Mouse (Mus musculus) testis, adult 2 months (tissue): Measurements from ENCODE around the gene Tspo2. TPM values are rescaled to one million over a fixed set of nuclear protein-coding genes. Genes with fewer than 3 reads are reported as not detected.

Experiments used
- H3K27ac ChIP-seq: fragments of 200-500 bp; 2 replicates; pipeline ENCODE4 v1.5.1; 2012; ENCODE audit warnings: low read depth, low read length; ENCODE audit not compliant: control insufficient read depth, insufficient read depth
- H3K27me3 ChIP-seq: fragments of 200-500 bp; 2 replicates; pipeline ENCODE4 v1.6.1; 2012; ENCODE audit warnings: mild to moderate bottlenecking, low read length, moderate library complexity; ENCODE audit not compliant: control insufficient read depth, insufficient read depth
- H3K36me3 ChIP-seq: fragments of 200-500 bp; 2 replicates; pipeline ENCODE4 v1.6.1; 2012; ENCODE audit warnings: mild to moderate bottlenecking, low read length; ENCODE audit not compliant: control insufficient read depth, insufficient read depth
- H3K4me1 ChIP-seq: fragments of 200-500 bp; 2 replicates; pipeline ENCODE4 v1.6.1; 2012; ENCODE audit warnings: low read length; ENCODE audit not compliant: control insufficient read depth, insufficient read depth
- H3K4me3 ChIP-seq: fragments of 200-500 bp; 2 replicates; pipeline ENCODE4 v1.5.1; 2012; ENCODE audit warnings: low read depth, mild to moderate bottlenecking, low read length, moderate library complexity, mixed read lengths; ENCODE audit not compliant: control insufficient read depth
- CTCF ChIP-seq: fragments of 200-500 bp; IDR thresholded peaks from 2 replicates; pipeline ENCODE4 v1.5.1; 2012; ENCODE audit warnings: low read depth, mild to moderate bottlenecking, inconsistent platforms, low read length, moderate library complexity; ENCODE audit not compliant: control insufficient read depth, insufficient read depth, insufficient replicate concordance
- POLR2A ChIP-seq: fragments of 200-500 bp; IDR thresholded peaks from 2 replicates; pipeline ENCODE4 v1.6.1; 2012; ENCODE audit warnings: low read depth, mild to moderate bottlenecking, inconsistent platforms, low read length, moderate library complexity; ENCODE audit not compliant: control insufficient read depth
- polyA plus RNA-seq: library from polyadenylated mRNA; depleted of rRNA; stranded (reverse); fragments of >200 nt; gene quantifications from 2 replicates; pipeline ENCODE4 v1.2.3, GENCODE M21; 2012; rRNA removed

Gene Tspo2
- not detected in 2 replicates for polyA plus RNA-seq

DNA sequence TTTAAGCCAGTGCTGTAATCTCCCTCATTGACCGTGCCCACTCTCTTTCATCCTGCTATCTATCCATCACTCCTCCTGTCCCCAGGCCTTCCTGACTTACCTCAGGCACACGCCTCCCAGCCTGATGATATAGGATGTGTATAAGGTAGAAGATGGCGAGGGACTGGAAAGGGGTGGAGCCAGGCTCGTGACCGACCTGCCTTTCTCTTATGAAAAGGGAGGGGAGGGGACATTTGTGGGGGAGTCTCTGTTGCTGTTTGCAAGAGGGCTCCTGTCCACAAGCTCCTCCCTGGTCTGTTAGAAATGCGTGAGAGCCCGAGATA, at the start of gene Tspo2:
Gene Tspo2, minus strand, starts transcription at position 170 of the 323 bp plus-strand sequence.
- Histone ChIP-seq H3K4me1 (no peaks in the 10 kb centered on the region; the same call in 1 of the 2 replicates), H3K36me3 (no peaks in the 10 kb centered on the region), H3K27ac (no peak within 1 kb of the TSS), H3K4me3 (no peak within 1 kb of the TSS), H3K27me3 (no peaks in the 10 kb centered on the region)
- TF ChIP-seq POLR2A (no peak), CTCF (no peak)

- Histone ChIP-seq H3K4me3 (no peak overlapping the region), H3K4me1 (no peaks in the 10 kb centered on the region), H3K27ac (no peak overlapping the region), H3K36me3 (no peaks in the 10 kb centered on the region), H3K27me3 (no peaks in the 10 kb centered on the region)
- TF ChIP-seq POLR2A (no peak), CTCF (no peak)
Measured at GRCm38 (mm10) chr17:48500846-48501445, 49.6 kb upstream of the Tspo2 start.

GRCm38 (mm10) chr17:48497986-48498385, 46.7 kb upstream of the Tspo2 start:
- no peak overlapping the region for H3K27ac ChIP-seq
- H3K27me3 ChIP-seq: no peaks in the 10 kb centered on the region
- no peaks in the 10 kb centered on the region for H3K4me1 ChIP-seq
- H3K4me3 ChIP-seq: no peak overlapping the region
- TF ChIP-seq POLR2A (no peak), CTCF (no peak)
- no peaks in the 10 kb centered on the region for H3K36me3 ChIP-seq

- Histone ChIP-seq H3K4me3 (no peak overlapping the region), H3K4me1 (no peaks in the 10 kb centered on the region), H3K36me3 (no peaks in the 10 kb centered on the region), H3K27ac (no peak overlapping the region), H3K27me3 (no peaks in the 10 kb centered on the region)
- TF ChIP-seq POLR2A (no peak), CTCF (no peak)
Measured at GRCm38 (mm10) chr17:48493986-48494385, 42.7 kb upstream of the Tspo2 start.

DNA sequence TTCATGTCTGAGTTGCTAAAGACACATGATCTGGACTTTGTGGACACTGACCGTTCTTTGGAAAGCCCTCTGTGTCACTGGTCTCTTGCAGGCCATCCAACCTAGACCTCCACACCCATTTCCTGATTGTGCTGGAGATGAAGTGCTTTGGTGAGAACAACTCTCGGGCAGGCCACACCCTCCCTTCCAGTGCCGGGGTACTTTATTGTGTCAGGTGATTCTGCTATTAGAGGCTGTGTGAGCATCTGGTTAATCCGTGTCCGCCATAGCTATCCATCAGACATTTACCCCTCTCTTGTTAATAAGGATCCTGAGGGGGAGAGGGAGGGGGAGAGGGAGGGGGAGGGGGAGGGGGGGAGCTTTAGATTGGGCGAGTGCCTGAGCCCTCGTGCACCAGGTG, 42.3 kb upstream of the Tspo2 start:
- Histone ChIP-seq H3K36me3 (no peaks in the 10 kb centered on the region), H3K4me1 (no peaks in the 10 kb centered on the region), H3K27me3 (no peaks in the 10 kb centered on the region), H3K27ac (no peak overlapping the region), H3K4me3 (no peak overlapping the region)
- TF ChIP-seq POLR2A: no peak
- TF ChIP-seq CTCF: no peak

- H3K27me3 ChIP-seq: no peaks in the 10 kb centered on the region
- H3K36me3 ChIP-seq: no peaks in the 10 kb centered on the region
- no peak overlapping the region for H3K27ac ChIP-seq
- no peaks in the 10 kb centered on the region for H3K4me1 ChIP-seq
- TF ChIP-seq POLR2A (no peak), CTCF (no peak)
- H3K4me3 ChIP-seq: no peak overlapping the region
Measured at GRCm38 (mm10) chr17:48492621-48493020, 41.3 kb upstream of the Tspo2 start.

DNA sequence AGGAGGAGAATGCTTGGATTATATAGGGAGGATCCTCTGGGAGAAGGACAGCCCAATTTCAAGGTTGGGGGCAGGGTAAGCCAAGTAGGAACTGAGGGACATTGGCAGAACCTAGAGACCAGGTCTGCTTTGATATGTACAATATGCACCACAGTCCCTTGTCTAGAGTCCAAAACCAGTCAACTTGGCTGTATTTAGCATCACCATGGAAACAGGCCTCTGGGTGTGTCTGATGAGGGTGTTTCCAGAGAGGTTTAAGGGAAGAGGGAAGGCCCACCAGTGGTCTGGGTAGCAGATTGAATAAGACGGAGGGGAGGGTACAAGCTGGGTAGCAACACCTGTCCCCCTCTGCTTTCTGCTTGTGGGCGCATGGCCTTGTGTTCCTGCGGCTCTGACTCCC, 38.1 kb upstream of the Tspo2 start:
- no peak for TF ChIP-seq POLR2A
- H3K4me1 ChIP-seq: no peaks in the 10 kb centered on the region
- H3K4me3 ChIP-seq: no peak overlapping the region
- H3K27me3 ChIP-seq: no peaks in the 10 kb centered on the region
- no peaks in the 10 kb centered on the region for H3K36me3 ChIP-seq
- no peak overlapping the region for H3K27ac ChIP-seq

- Histone ChIP-seq H3K36me3 (no peaks in the 10 kb centered on the region), H3K27me3 (no peaks in the 10 kb centered on the region), H3K4me3 (no peak overlapping the region), H3K4me1 (no peaks in the 10 kb centered on the region), H3K27ac (no peak overlapping the region)
- no peak for TF ChIP-seq CTCF
- TF ChIP-seq POLR2A: no peak
Measured at GRCm38 (mm10) chr17:48484191-48484590, 32.9 kb upstream of the Tspo2 start.
